Mouse (Mus musculus): ENCODE measurements around the gene Shroom3.

Shroom3 gene

GRCm38 (mm10) chr5:92698837-92699529 lies 15.7 kb downstream of the Shroom3 start:
- DNase-seq = no peak

GRCm38 (mm10) chr5:92701750-92702149 lies 18.5 kb downstream of the Shroom3 start:
- no peak for DNase-seq

- no peak for DNase-seq
Measured at GRCm38 (mm10) chr5:92703671-92704070, 20.4 kb downstream of the Shroom3 start.

GRCm38 (mm10) chr5:92707921-92708491 lies 24.8 kb downstream of the Shroom3 start:
- DNase-seq = no peak

GRCm38 (mm10) chr5:92710779-92711178 lies 27.5 kb downstream of the Shroom3 start:
- DNase-seq = no peak

GRCm38 (mm10) chr5:92711666-92712290 lies 28.5 kb downstream of the Shroom3 start:
- no peak for DNase-seq

- DNase-seq = no peak
Measured at GRCm38 (mm10) chr5:92712621-92713395, 29.6 kb downstream of the Shroom3 start.

GRCm38 (mm10) chr5:92714886-92715285 lies 31.7 kb downstream of the Shroom3 start:
- DNase-seq = no peak

GRCm38 (mm10) chr5:92715319-92715718 lies 32.1 kb downstream of the Shroom3 start:
- no peak for DNase-seq

- DNase-seq = no peak
Measured at GRCm38 (mm10) chr5:92715890-92716289, 32.7 kb downstream of the Shroom3 start.

- DNase-seq = no peak
Measured at GRCm38 (mm10) chr5:92717666-92718360, 34.6 kb downstream of the Shroom3 start.

- DNase-seq = no peak
Measured at GRCm38 (mm10) chr5:92718856-92719255, 35.6 kb downstream of the Shroom3 start.

- no peak for DNase-seq
Measured at GRCm38 (mm10) chr5:92721610-92722009, 38.4 kb downstream of the Shroom3 start.

GRCm38 (mm10) chr5:92725935-92726334 lies 42.7 kb downstream of the Shroom3 start:
- no peak for DNase-seq

- no peak for DNase-seq
Measured at GRCm38 (mm10) chr5:92728252-92728828, 45.1 kb downstream of the Shroom3 start.

GRCm38 (mm10) chr5:92729221-92729620 lies 46.0 kb downstream of the Shroom3 start:
- no peak for DNase-seq

GRCm38 (mm10) chr5:92741802-92742201 lies 58.6 kb downstream of the Shroom3 start:
- DNase-seq = no peak

- DNase-seq = no peak
Measured at GRCm38 (mm10) chr5:92742701-92743100, 59.5 kb downstream of the Shroom3 start.

GRCm38 (mm10) chr5:92745390-92746253 lies 62.4 kb downstream of the Shroom3 start:
- DNase-seq = no peak

GRCm38 (mm10) chr5:92751488-92751887 lies 68.3 kb downstream of the Shroom3 start:
- DNase-seq = no peak

- DNase-seq = no peak
Measured at GRCm38 (mm10) chr5:92755241-92755775, 72.1 kb downstream of the Shroom3 start.

All from thymus, postnatal 36 days (tissue).